Mouse (Mus musculus) heart, postnatal 0 days (tissue): Measurements from ENCODE around the gene Apon.

Experiments used
- CTCF ChIP-seq: IDR thresholded peaks from 2 replicates; pipeline ENCODE4 v1.5.1; 2016; ENCODE audit warnings: antibody characterized with exemption, control low read depth, low read depth
- EP300 ChIP-seq: IDR thresholded peaks from 2 replicates; pipeline ENCODE4 v1.6.1; 2016; ENCODE audit warnings: antibody characterized with exemption, low read depth

- no peak for TF ChIP-seq CTCF
- TF ChIP-seq EP300: no peak
Measured at GRCm38 (mm10) chr10:128231146-128231545, 22.8 kb upstream of the Apon start.
